Mouse (Mus musculus) embryo, embryonic 10.5 days (tissue): ENCODE results near the gene Mark4.

ENCODE experiments used
- DNase-seq: peaks from one replicate; pipeline ENCODE4 v3.0.0-alpha.2; 2015; ENCODE audit warnings: low spot score

Mark4 gene

DNA sequence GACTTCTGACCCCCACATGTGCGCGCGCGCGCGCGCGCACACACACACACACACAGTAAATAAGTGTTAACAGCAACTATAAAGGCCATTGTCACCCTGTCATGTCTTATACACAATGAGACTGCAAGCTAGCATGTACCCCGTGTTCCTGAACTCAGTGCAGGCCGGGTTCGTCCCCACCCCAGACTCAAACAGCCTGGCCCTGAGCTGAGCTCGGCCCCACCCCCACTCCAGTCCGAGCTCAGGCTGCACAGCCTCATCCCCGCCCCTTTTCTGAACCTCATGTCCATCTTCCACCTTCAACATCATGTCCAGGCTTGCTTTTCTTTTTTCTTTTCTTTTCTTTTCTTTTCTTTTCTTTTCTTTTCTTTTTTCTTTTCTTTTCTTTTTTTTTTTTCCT lies 11.7 kb upstream of the Mark4 start:
- DNase-seq = no peak

DNA sequence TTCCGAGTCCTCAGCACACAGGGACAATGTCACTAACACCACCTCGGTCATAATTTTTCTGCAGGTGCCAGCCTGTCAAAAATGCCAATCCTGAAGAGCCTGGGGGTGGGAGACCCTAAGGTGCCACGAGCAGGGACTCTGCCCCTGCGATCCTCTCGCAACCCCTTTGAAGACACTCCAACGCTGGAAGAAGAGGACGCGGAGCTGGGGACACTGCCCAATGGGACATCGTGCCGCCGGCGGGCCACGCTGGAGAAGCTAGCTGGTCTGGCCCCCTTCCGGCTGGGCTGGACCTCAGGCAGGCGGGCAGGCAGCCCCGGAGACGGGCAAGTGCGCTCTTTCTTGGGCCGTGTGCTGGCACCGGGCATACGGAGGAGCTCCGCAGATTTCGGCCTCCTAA lies 10.8 kb upstream of the Mark4 start:
- no peak for DNase-seq

DNA sequence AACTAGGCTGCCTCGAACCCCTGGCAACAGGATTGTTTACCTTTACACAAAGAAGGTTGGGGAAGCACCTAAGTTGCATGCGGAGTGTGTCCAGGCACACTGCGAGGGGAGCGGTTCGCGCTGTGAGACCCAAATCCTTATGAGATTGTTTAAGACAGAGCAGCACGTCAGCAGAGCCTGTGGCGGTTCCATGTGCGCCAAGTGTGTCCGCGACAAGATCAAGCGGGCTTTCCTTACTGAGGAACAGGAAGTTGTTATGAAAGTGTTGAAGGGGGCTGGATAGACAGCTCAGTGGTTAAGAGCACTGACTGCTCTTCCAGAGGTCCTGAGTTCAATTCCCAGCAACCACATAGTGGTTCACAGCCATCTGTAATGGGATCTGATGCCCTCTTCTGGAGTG lies 9.7 kb upstream of the Mark4 start:
- DNase-seq = no peak

DNA sequence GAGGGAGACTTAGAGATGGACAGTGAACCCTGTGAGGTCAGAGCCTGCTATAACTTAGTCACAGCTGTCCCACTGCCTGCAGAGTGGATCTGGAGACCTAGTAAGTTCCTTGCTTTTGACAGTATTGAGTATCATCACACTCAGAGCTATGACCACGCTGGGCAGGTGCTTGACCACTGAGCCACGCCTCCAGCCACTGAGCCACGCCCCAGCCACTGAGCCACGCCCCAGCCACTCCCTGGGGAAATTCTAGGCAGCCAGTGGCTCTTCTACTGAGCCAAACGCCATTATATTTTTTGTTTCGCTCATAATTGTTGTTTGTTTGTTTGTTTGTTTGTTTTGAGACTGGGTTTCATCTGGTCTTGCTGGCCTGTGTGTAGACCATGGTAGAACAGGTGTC lies 9.0 kb upstream of the Mark4 start:
- DNase-seq = no peak

DNA sequence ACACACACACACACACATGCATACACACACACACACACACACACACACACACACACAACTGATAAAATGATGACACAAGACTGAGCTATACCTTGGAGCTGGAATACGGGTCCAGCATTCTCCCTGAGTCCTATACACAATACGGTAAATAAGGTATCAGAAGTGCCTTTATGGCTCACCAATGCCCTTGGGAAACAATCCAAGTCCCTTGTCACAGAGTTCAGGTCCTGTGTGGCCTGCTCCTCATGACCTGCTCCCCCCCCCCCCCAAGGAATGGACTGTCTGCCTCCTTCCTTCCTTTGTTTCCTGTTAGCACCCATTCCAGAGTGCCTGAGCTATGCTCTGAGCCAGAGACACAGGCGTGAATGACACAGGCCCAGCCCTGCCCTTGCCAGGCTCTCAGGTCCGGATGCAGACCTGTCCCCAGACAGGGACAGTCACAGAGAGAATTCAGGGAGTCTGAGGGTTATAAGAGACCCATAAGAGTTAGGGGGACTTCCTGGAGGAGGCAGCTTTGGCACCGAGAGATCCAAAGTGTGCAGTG lies 8.1 kb upstream of the Mark4 start:
- no peak for DNase-seq

DNA sequence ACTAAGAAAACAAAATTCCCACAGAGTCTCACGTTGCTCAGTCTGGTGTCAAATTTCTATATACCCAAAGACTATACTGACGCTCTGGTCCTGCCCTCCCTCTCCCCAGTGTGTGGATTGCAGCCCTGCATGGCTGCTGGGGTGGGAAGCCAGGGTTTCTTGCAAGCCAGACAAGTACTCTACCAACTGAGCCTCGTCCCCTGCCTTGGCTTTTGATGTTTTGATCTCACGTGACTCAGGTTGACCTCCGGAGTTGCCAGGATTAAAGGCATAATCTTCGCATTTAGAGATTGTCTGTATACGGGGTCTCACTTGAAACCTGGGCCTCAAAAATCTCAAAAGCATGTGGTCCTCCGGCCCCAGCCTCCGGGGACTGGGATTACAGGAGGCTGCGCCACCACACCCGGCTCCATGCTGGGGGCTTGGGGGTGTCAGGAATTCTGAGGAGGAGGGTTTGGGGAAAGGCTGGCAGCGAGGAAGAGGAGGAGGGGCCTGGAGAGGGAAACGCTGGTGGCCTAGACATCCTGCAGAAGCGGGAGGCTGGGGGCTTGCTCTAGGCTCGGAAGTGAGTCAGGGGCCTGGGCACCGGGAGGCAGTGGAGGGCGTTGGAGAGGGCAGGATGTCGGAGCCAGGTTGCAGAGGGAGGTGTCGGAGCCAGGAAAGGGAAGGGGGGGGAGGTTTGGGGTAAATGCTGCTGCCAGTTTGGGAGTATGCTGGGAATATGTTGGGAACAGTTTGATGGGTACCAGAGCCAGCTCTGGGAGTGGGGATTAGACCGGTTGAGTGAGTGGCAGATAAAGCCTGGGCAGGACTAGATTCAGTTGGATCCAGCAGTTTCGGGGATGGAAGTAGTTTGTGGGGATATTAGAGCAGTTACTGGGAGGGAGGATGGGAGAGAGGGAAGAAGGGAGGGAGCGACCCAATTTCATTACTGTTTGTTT lies 6.0 kb upstream of the Mark4 start:
- peak; percentile 67 for DNase-seq

DNA sequence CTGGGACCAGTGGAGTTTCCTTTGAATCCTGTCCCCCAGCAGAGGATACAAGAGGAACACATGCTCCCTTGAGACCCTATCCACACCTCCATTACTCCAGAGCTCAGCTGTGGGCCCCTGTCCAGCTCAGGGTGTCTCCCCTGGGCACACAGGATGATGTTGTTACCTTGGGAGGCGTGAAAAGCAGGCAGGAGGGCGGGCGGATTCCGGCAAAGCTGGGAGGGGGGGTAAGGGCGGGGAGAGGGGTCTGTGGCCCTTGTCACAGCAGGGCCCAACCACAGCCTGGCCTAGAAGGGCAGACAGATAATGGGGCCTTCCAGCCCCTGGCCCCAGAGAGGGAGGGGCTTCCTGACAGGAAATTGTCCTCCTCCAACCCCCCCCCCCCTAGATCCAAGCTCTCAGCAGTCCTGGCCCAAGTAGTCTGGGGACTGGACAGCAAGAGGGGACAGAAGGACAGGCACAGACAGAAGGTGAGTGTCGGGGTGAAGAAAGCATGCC lies 4.3 kb upstream of the Mark4 start, which contains the start of gene Exoc3l2:
Exoc3l2 (plus strand) TSS at position 448 of the 498 bp plus-strand sequence.
- DNase-seq = no peak

DNA sequence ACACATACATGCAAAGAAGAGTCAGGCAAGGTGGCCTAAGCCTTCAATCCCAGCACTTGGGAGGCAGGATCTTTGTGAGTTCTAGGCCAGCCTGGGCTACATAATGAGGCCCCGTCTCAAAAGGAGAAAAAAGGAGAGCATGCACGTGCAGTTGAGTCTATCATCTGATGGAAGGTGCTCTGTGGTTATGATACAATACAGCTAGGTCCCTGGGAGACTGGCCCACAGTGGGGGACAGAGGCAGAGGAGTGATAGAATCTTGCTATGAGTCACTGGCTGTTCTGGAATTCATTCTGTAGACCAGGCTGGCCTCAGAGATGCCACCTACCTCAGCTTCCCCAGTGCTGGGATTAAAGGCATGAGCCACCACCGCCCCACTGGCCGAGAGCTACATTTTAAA lies 3.8 kb upstream of the Mark4 start:
- DNase-seq = no peak

DNA sequence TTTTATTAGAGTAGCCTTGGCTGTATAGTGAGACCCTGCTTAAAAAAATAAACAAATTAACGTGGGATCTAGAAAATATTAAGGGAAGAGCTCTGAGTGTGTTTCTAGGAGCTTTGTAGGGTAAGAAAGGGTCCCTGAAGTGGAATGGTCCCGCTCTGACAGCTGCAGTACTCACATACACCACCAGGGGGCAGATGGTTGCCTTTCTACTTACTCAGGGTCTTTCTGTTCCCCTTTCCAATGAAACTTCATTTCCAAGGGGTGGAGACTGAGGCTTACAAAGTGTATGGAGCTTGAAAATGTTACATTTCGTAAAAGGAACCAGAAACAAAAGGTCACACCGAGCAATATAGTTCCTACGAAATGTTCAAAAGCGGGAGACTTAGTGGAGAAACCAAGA lies 2.9 kb upstream of the Mark4 start:
- peak; percentile 93 for DNase-seq

DNA sequence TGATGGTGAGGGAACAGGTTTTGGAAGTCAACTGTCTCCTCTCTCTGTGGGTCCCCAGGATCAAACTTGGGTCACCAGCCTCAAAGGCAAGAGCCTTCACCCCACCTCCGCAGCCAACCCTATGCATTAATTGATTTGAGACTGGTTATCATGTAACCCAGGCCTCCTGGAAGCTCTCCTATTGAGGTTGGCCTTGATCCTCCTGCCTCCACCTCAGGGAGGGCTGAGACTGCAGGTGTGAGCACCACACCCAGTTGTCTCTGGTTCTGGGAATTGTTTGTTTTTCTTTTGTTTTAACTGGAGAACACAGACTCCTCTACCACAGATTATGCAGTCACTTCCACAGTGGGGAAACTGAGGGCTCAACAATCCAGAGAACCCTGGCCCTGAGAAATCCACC lies 1.9 kb upstream of the Mark4 start:
- no peak for DNase-seq

DNA sequence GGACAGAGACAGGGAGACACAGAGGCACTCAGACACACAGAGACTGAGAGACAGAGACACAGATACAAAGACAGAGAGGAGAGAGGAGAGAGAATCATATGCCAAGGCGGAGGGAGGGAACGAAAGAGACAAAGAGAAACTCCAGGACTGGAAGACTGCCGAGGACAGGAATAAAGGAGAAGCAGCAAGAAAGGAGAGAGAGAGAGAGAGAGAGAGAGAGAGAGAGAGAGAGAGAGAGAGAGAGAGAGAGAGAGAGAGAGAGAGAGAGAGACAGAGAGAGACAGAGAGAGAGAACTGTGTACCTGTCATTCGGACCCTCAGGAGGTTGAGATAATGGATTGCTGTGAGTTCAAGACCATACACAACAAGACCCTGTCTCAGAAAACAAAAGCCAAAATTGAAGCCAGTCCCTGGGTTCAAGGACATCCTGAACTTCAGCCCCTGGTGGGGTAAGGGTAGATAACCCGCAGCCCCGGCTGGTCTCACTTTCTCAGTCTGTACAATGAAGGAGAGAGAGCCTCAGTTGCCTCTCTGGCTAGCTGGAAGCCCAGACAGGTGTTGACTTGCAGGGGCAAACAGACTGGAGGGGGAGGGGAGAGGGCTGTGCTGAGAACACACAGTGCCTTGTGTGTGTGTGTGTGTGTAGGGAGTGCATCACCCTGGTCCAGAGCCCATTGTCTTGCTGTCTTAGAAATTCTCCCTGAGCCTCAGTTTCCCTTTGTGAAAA lies 686 bp upstream of the Mark4 start:
- DNase-seq = no peak

DNA sequence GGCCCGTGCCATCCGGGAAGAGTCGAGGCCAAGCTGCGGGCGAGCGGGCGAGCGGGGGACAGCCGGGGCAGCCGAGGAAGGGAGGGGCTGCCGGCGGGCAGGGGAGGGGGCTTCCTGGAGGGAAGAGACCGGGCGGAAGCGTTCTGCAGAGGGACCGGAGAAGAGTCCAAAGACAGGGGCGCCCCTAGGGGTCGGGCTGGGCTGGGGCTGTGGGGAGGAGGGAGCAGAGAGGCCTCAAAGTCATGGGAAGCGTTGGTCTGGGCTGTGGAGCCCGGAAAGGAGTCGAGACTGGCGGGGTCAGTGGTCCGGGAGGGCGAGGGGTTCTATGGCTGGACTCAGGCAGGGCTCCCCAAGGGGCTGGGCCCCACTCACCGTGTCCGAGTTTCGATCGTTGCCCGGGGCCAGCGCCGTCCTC lies 542 bp downstream of the Mark4 start:
- peak; percentile 90 for DNase-seq

DNA sequence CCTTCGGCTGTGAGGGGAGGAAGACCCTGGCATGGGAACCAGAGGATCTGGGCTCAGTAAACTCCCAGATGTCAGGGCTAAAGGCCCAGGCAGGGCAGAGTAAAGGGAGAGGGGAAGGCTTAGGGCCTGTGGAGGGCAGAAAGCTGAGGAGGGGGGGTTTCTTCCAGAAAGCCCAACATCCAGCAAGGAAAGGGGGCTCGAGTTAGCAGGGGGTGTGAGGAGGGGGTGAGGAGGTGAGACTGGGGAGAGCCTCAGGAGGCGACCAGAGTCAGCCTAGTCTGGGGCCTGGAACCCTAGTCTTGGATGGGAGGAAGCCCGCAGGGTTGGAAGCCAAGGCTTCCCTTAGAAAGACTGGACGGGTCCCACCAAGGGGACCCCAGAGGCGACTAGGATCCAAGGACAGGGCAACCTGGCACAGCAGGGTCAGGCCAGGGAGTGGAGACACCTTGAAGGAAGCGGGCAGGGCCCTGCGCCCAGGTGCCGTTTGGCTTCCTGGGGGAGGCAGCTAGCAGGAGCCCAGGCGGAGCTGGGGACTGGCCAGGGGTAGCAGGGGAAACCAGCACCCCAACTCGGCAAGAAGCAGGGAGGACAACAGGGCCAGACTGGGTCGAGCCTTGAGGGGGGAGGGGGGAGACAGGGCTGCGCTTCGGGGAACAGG lies 1.1 kb downstream of the Mark4 start:
- DNase-seq = no peak

DNA sequence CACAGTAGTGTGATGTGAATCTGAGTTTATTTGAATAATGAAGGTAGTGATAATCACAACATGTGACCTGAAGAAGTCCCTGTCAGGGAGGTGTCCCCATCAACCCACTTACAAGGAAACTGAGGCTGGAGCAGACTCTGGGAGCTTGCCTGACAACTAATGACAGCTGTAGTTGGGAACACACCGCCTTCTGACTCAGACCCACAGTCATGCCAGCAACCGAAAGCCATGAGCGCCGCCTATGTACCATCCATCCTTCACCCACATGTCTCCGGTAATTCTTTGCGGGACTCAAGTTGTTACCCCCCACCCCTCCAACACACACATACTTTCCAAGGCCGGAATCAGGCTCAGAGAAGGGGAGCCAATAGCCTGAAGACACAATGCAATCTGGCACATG lies 2.0 kb downstream of the Mark4 start:
- no peak for DNase-seq

DNA sequence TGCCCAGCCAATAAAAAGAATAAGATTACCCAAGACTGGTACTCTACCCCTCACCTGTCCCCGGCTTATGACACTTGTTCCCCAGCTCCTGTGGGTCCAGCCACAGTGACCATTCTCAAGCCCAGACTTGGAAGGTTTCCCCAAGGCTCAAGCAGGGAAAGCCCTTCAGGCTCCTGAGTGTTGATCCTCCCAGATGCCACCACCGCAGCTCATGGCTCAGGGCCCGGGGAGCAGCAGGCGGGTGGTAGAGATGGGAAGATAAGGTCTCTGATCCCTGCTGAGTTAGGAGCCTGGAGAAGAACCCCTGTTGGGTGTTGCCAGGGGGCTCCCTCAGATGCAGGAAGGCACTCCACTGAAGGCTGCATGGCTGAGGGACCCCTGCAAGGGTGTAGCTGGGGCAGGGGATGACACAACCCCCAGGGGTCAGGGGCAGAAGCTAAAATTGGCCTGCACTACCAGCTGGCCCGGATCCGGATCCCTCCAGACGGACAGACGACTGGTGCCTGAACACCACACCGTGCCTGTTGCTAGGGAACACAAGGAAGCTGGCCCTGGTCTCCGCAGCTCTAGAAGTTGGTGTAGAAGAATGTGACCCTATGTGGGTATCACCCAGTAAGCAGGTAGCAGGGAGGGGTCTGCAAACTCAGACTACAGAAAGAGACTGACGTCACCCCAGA lies 2.7 kb downstream of the Mark4 start:
- DNase-seq = no peak

DNA sequence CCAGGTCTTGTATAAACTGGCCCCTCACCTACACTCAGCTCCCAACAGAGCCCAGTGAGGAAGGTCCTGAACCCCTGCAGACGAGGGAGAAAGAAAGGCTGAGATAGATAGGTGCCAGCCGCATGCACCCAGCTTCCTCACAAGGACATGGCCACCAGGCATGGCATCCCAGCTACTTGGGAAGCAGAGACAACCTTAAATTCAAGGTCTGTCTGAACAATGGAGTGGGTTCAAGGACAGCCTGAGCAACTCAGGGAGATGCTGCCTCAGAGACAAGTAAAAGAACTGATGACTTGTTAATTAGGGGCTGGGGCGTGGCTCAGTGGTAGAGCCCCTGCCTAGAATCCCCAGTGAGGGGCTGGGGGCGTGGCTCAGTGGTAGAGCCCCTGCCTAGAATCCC lies 3.4 kb downstream of the Mark4 start:
- DNase-seq = no peak

DNA sequence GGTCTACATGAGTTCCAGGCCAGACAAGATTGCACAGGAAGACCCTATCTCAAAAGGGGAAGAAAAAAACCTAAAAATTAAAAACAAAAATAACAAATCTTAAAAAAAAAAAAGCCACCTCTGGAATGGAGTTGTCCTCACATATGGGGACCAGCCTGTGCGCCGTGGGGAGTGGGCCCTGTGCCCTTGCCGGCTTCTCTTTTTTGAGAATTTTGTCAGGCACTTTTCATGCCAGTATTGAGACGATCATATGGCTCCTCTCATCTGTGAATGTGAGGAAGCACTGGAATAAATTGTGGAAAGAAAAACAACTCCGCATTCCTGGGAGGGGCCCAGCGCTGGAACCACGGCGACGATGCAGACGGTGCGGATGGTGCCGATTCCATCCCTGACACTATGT lies 9.5 kb downstream of the Mark4 start:
- DNase-seq = no peak

DNA sequence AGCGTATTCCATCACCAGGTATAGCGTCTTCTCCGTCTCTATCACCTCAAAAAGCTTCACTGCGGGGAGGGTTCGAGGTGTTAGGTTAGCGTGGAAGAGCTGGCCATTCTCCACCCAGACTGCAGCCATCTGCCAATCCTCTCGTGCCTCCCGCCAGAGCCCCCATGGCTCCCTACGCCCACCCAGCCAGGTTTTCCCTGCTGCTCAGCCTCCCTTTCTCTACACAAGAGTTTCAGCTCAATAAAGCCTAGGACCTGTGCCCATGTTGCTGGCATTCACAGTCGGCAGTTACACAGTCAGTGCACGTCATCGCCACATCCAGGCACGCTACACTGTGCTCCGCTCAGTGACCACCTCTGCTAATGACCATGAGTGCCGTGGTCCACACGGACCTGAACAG lies 10.9 kb downstream of the Mark4 start:
- no peak for DNase-seq

DNA sequence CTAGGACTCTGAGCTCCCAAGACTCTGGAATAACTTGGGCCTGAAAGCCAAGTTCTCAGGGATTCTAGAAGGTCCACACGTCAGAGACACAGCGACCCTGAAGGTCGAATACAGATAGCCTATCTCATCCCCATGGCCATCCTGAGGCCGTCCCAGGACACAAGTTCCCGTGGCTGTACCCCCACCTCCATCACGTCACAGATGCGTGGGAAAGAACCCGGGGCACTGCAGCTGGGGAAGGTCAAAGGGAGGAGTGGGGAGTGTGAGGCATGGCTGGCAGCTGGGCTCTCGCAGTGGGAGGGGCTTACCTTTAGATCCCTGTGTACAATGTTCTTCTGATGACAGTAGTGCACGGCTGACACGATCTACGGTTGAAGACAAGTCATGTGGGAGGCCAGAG lies 13.8 kb downstream of the Mark4 start:
- no peak for DNase-seq

DNA sequence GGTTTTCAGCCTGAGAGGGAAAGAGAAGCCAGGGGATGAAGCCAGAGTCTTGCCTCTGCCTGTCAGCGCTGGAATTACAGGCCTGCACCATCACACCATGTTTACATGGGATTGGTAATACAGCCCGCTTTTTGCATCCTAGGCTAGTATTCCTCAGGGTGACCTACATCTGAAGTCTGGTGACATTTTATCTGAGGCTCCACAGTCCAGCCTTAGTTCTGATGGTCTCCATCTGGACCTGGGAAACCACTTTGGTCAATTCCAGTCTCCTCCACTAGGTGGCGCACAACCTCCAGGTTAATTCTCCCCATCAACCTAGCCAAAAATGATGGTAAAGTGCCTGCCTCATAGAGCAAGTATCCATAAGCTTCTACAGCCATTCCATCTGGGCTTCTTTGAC lies 15.3 kb downstream of the Mark4 start:
- peak; percentile 89 for DNase-seq

DNA sequence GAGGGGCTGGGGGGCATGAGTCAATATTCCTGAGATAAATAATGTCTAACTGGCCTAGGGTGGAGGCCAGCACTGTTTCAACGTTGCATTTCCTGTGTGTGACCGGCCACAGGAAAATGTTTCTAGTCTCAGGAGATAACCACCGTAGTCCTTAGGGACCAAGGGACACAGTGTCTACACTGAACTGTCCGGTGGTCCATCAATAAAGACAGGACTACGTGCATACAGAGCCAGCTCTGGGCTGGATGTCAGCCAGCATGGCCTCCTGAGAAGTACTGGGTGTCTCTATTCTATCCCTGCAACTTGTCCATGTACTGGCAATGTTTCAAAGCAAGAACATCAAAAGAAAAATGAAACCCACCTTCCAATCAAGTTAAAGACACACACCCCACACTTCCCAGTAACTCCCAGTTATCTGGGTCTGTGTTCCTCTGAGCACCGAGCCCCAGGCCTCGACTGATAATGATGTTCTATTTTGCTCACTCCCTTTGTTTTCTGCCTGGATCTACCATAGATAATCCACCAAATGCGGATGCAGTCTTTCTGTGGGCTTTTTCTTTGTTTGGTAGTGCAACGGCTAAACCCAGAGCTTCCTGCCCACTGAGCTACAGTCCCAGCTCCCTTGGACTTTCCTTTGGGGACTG lies 17.1 kb downstream of the Mark4 start:
- DNase-seq = no peak
